Mouse (Mus musculus) liver, embryonic 14.5 days (tissue): ENCODE data around the gene Exosc5. TPM values are rescaled to one million over a fixed set of nuclear protein-coding genes. Genes with fewer than 3 reads are reported as not detected.
A peak's percentile ranks its signal among the peaks of the same experiment; 100 is the strongest.

Experiments used
- ATAC-seq: fragments of 200-750 bp; cut with Nextera tagmentation; 2 replicates; pipeline ENCODE4 v1.8.0; 2017; ENCODE audit warnings: moderate number of reproducible peaks, mild to moderate bottlenecking, moderate library complexity; ENCODE audit not compliant: insufficient read depth
- DNase-seq, 3 experiments: peaks; one replicate each; pipeline ENCODE4 v3.0.0-alpha.2; 2012 to 2013; ENCODE audit warnings: low read depth in 3 of 3, low spot score in 3 of 3
- H3K27ac ChIP-seq: fragments of 300-500 bp; sonication (generic); 2 replicates; pipeline ENCODE4 v1.5.1; 2014; ENCODE audit warnings: moderate library complexity, mild to moderate bottlenecking, control low read depth, inconsistent platforms
- H3K27me3 ChIP-seq: fragments of 300-500 bp; sonication (generic); 2 replicates; pipeline ENCODE4 v1.6.1; 2014; ENCODE audit warnings: mild to moderate bottlenecking, low read length, moderate library complexity; ENCODE audit not compliant: control insufficient read depth, insufficient read depth
- H3K36me3 ChIP-seq: fragments of 300-500 bp; sonication (generic); replicated peaks from 2 replicates; pipeline ENCODE4 v1.6.1; 2014; ENCODE audit warnings: low read depth; ENCODE audit not compliant: control insufficient read depth, insufficient read depth
- H3K4me1 ChIP-seq, 2 experiments: fragments of 200-500 bp in 1 of 2; fragments of 300-500 bp in 1 of 2; sonication (generic) in 1 of 2; replicated peaks; 2 replicates each; pipeline ENCODE4 v1.6.1; 2012 to 2014; ENCODE audit warnings: antibody characterized with exemption in 1 of 2, inconsistent platforms in 1 of 2, low read length in 1 of 2; ENCODE audit not compliant: control insufficient read depth in 2 of 2, insufficient read depth in 2 of 2
- H3K4me2 ChIP-seq: fragments of 300-500 bp; sonication (generic); 2 replicates; pipeline ENCODE4 v1.6.1; 2014; ENCODE audit warnings: low read depth, mild to moderate bottlenecking, control low read depth, moderate library complexity
- H3K4me3 ChIP-seq, 2 experiments: fragments of 200-500 bp in 1 of 2; fragments of 300-500 bp in 1 of 2; sonication (generic) in 1 of 2; 2 replicates each; pipeline ENCODE4 v1.5.1; 2012 to 2014; ENCODE audit warnings: low read depth in 2 of 2, low read length in 2 of 2, mild to moderate bottlenecking in 2 of 2, control low read depth in 1 of 2, inconsistent platforms in 1 of 2, moderate library complexity in 1 of 2; ENCODE audit not compliant: insufficient read depth in 1 of 2
- H3K9ac ChIP-seq: fragments of 300-500 bp; sonication (generic); replicated peaks from 2 replicates; pipeline ENCODE4 v1.6.1; 2014; ENCODE audit warnings: mild to moderate bottlenecking, control low read depth, moderate library complexity
- H3K9me3 ChIP-seq: fragments of 300-500 bp; sonication (generic); 2 replicates; pipeline ENCODE4 v1.6.1; 2016; ENCODE audit warnings: low read length, mixed read lengths; ENCODE audit not compliant: control insufficient read depth
- CTCF ChIP-seq: IDR thresholded peaks from 2 replicates; pipeline ENCODE4 v1.5.1; 2016; ENCODE audit warnings: antibody characterized with exemption, low read depth, control low read depth
- EP300 ChIP-seq: IDR thresholded peaks from 2 replicates; pipeline ENCODE4 v1.6.1; 2016; ENCODE audit warnings: antibody characterized with exemption, low read depth
- WGBS: fragments of 180-500 bp; shearing (Covaris S2); extraction: QIAGEN DNeasy Blood & Tissue Kit; methylation state at CpG from one replicate; pipeline ENCODE4 v1.1.7; 2014; ENCODE audit not compliant: insufficient replicate concordance; 5-methylcytosine and 5-hydroxymethylcytosine counted together
- polyA plus RNA-seq, 2 experiments: library from polyadenylated mRNA; depleted of rRNA in 1 of 2; stranded (reverse) in 1 of 2; unstranded in 1 of 2; fragments of >200 nt; fragmentation: Nextera tagmentation in 1 of 2; extraction: Ambion mirVana in 1 of 2; gene quantifications; 2 replicates each; pipeline versions ENCODE4 v1.2.1 to v1.2.3; 2012 to 2014

Gene Exosc5
- polyA plus RNA-seq (2012; rRNA removed) (33.7 and 35.2 TPM in 2 replicates), polyA plus RNA-seq (2014; fragmentation: Nextera tagmentation; extraction: Ambion mirVana) (48.1 and 51.6 TPM in 2 replicates)

GRCm38 (mm10) chr7:25658657-25659472 lies at the start of gene Exosc5, which contains the start of gene Bckdha:
Exosc5 (plus strand) TSS chr7:25659164.
Bckdha (minus strand) TSS chr7:25658981.
- H3K4me3 ChIP-seq = peak within 1 kb of the TSS; percentile 78 to 92
- H3K4me2 ChIP-seq = peak within 1 kb of the TSS; percentile 93
- H3K4me1 ChIP-seq = peaks cover 7 to 17% of the 10 kb centered on the region in 2 experiments
- H3K27me3 ChIP-seq = no peaks in the 10 kb centered on the region
- no peak within 1 kb of the TSS for H3K27ac ChIP-seq
- peak; percentile 99 for DNase-seq
- peak within 1 kb of the TSS; percentile 73 for H3K9ac ChIP-seq
- ATAC-seq = peak; percentile 97
- TF ChIP-seq EP300 = peak; percentile 63; the same call in 1 of the 2 replicates
- no peak for TF ChIP-seq CTCF
- under 1% methylated on average over 50 of the region's 50 CpGs for WGBS
- H3K36me3 ChIP-seq = no peaks in the 10 kb centered on the region
- no peaks in the 10 kb centered on the region for H3K9me3 ChIP-seq

DNA sequence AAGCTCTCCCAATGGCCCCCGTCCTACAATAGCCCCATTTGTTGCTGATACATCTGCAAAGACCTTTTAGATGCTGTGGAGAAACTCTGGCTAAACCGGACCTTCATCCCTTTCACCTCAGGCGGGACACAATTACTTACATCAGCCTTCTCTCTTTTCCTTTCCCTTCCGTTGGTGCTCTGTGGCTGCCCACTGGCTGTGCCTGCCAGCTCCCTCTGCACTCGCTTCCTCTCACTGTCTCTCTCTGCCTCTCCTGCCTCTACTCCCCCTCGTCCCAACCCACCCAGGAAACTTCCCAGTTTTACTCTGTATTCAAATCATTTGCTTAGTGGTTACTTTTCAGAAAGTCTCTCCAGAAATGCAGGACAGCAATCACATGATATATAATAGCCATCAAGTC lies 48.9 kb upstream of the Exosc5 start:
- no peak overlapping the region for H3K4me3 ChIP-seq
- no peak overlapping the region for H3K4me2 ChIP-seq
- ATAC-seq (no peak), DNase-seq (no peak)
- H3K27ac ChIP-seq = no peak overlapping the region
- TF ChIP-seq EP300 = no peak
- no peak for TF ChIP-seq CTCF
- H3K9me3 ChIP-seq = no peaks in the 10 kb centered on the region
- no peak overlapping the region for H3K9ac ChIP-seq
- peaks cover 0 to 2% of the 10 kb centered on the region in 2 experiments; a peak in 1 of 4 replicates for H3K4me1 ChIP-seq
- H3K27me3 ChIP-seq = no peaks in the 10 kb centered on the region
- no peaks in the 10 kb centered on the region for H3K36me3 ChIP-seq
- 20% methylated on average over 6 of the region's 6 CpGs for WGBS

- H3K9me3 ChIP-seq = no peaks in the 10 kb centered on the region
- H3K4me3 ChIP-seq = no peak overlapping the region
- no peaks in the 10 kb centered on the region for H3K27me3 ChIP-seq
- H3K4me2 ChIP-seq = no peak overlapping the region
- no peaks in the 10 kb centered on the region for H3K36me3 ChIP-seq
- no peak overlapping the region for H3K27ac ChIP-seq
- ATAC-seq (no peak), DNase-seq (no peak)
- whole genome bisulfite sequencing = 54% methylated on average over 7 of the region's 7 CpGs
- peaks cover 0 to 2% of the 10 kb centered on the region in 2 experiments; a peak in 1 of 4 replicates for H3K4me1 ChIP-seq
- TF ChIP-seq CTCF (no peak), EP300 (no peak)
- no peak overlapping the region for H3K9ac ChIP-seq
Observed at GRCm38 (mm10) chr7:25611501-25611900, 47.5 kb upstream of the Exosc5 start.

GRCm38 (mm10) chr7:25614086-25614485 lies 44.9 kb upstream of the Exosc5 start:
- no peak for DNase-seq
- no peak overlapping the region for H3K4me3 ChIP-seq
- no peak for TF ChIP-seq EP300
- no peak for TF ChIP-seq CTCF
- no peaks in the 10 kb centered on the region for H3K9me3 ChIP-seq
- H3K27me3 ChIP-seq = no peaks in the 10 kb centered on the region
- H3K4me1 ChIP-seq = peaks cover 0 to 4% of the 10 kb centered on the region in 2 experiments; a peak in 1 of 4 replicates
- H3K36me3 ChIP-seq = no peaks in the 10 kb centered on the region
- H3K27ac ChIP-seq = no peak overlapping the region
- no peak overlapping the region for H3K9ac ChIP-seq
- no peak for ATAC-seq
- WGBS = 70% methylated on average over 5 of the region's 5 CpGs
- H3K4me2 ChIP-seq = no peak overlapping the region
